Mouse (Mus musculus) limb, embryonic 14.5 days (tissue): ENCODE data around the gene Ccnk. TPM values are rescaled to one million over a fixed set of nuclear protein-coding genes. Genes with fewer than 3 reads are reported as not detected.
A peak's percentile ranks its signal among the peaks of the same experiment; 100 is the strongest.

Source experiments
- ATAC-seq: fragments of 200-750 bp; cut with Nextera tagmentation; 2 replicates; pipeline ENCODE4 v1.8.0; 2017; ENCODE audit warnings: low read depth, moderate number of reproducible peaks, moderate TSS enrichment; ENCODE audit not compliant: low FRiP score
- DNase-seq: peaks from one replicate; pipeline ENCODE4 v3.0.0-alpha.2; 2015; ENCODE audit warnings: low spot score
- H3K27ac ChIP-seq: fragments of 300-500 bp; sonication (generic); replicated peaks from 2 replicates; pipeline ENCODE4 v1.5.1; 2014; ENCODE audit warnings: low read depth, mild to moderate bottlenecking, low read length, moderate library complexity, mixed read lengths
- H3K27me3 ChIP-seq: fragments of 300-500 bp; sonication (generic); 2 replicates; pipeline ENCODE4 v1.6.1; 2014; ENCODE audit warnings: low read length, mixed read lengths; ENCODE audit not compliant: control insufficient read depth, insufficient read depth
- H3K36me3 ChIP-seq: fragments of 300-500 bp; sonication (generic); 2 replicates; pipeline ENCODE4 v1.6.1; 2014; ENCODE audit warnings: mild to moderate bottlenecking, low read length, moderate library complexity, mixed read lengths; ENCODE audit not compliant: control insufficient read depth, insufficient read depth
- H3K4me1 ChIP-seq: fragments of 300-500 bp; sonication (generic); 2 replicates; pipeline ENCODE4 v1.6.1; 2014; ENCODE audit warnings: antibody characterized with exemption, low read length, mixed read lengths; ENCODE audit not compliant: control insufficient read depth, insufficient read depth
- H3K4me2 ChIP-seq: fragments of 300-500 bp; sonication (generic); replicated peaks from 2 replicates; pipeline ENCODE4 v1.6.1; 2014; ENCODE audit warnings: low read depth, mild to moderate bottlenecking, low read length, moderate library complexity; ENCODE audit not compliant: severe bottlenecking
- H3K4me3 ChIP-seq: fragments of 300-500 bp; sonication (generic); replicated peaks from 2 replicates; pipeline ENCODE4 v1.5.1; 2014; ENCODE audit warnings: low read length
- H3K9ac ChIP-seq: fragments of 300-500 bp; sonication (generic); 2 replicates; pipeline ENCODE4 v1.6.1; 2014; ENCODE audit warnings: mild to moderate bottlenecking, low read depth, low read length, moderate library complexity; ENCODE audit not compliant: severe bottlenecking
- H3K9me3 ChIP-seq: fragments of 300-500 bp; sonication (generic); 2 replicates; pipeline ENCODE4 v1.6.1; 2016; ENCODE audit warnings: low read length; ENCODE audit not compliant: control insufficient read depth
- POLR2A ChIP-seq: fragments of 200-500 bp; IDR thresholded peaks from 2 replicates; pipeline ENCODE4 v1.8.0; 2012; ENCODE audit warnings: inconsistent platforms, mild to moderate bottlenecking, moderate library complexity, borderline replicate concordance; ENCODE audit not compliant: insufficient read depth, insufficient read length; ENCODE audit errors: extremely low read depth
- WGBS: fragments of 180-500 bp; shearing (Covaris S2); extraction: QIAGEN DNeasy Blood & Tissue Kit; methylation state at CpG from one replicate; pipeline ENCODE4 v1.1.7; 2014; 5-methylcytosine and 5-hydroxymethylcytosine counted together
- polyA plus RNA-seq, 2 experiments: library from polyadenylated mRNA; depleted of rRNA in 1 of 2; stranded (reverse) in 1 of 2; unstranded in 1 of 2; fragments of >200 nt; fragmentation: Nextera tagmentation in 1 of 2; extraction: Ambion mirVana in 1 of 2; gene quantifications; 2 replicates each; pipeline versions ENCODE4 v1.2.1 to v1.2.3; 2012 to 2014

The Ccnk gene
- polyA plus RNA-seq, 2 experiments, result 6.0 to 37.7 TPM

GRCm38 (mm10) chr12:108217572-108217971, 38.2 kb downstream of the Ccnk start:
- peaks cover 68% of the 10 kb centered on the region for H3K4me1 ChIP-seq
- no peak for ATAC-seq
- no peaks in the 10 kb centered on the region for H3K27me3 ChIP-seq
- no peak overlapping the region for H3K4me3 ChIP-seq
- no peaks in the 10 kb centered on the region for H3K36me3 ChIP-seq
- no peak for DNase-seq
- no peak for TF ChIP-seq POLR2A
- H3K9me3 ChIP-seq, result no peaks in the 10 kb centered on the region
- 72% methylated on average over 4 of the region's 5 CpGs for WGBS
- H3K27ac ChIP-seq, result no peak overlapping the region
- H3K4me2 ChIP-seq, result no peak overlapping the region
- no peak overlapping the region for H3K9ac ChIP-seq

DNA sequence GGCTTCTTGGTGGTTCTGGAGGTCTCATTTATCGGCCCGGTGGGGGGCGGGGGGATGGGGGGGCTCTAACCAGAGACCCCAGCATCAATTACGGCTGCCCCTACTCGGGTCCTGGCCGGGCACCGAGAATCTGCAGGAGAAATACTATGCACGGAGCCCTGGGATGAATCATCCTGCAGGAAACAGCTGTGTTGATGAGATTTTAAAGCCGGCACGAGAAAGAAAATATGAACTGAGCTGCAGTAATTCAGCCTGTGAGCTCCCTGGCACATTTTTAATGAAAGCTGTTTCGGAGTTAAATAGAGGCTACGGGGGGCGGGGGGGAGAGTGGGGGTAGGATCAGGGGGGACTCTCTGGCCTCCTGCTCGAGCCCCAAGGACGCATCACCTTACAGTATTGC, 39.8 kb downstream of the Ccnk start:
- H3K9me3 ChIP-seq, result no peaks in the 10 kb centered on the region
- H3K4me2 ChIP-seq, result peak overlapping the region; percentile 36
- peaks cover 60% of the 10 kb centered on the region for H3K4me1 ChIP-seq
- H3K9ac ChIP-seq, result peak overlapping the region; percentile 39; the same call in 1 of the 2 replicates
- H3K36me3 ChIP-seq, result no peaks in the 10 kb centered on the region
- WGBS, result 13% methylated on average over 15 of the region's 15 CpGs
- H3K27ac ChIP-seq, result peak overlapping the region; percentile 79
- ATAC-seq, result peak; percentile 31
- no peak for TF ChIP-seq POLR2A
- no peak for DNase-seq
- no peak overlapping the region for H3K4me3 ChIP-seq
- H3K27me3 ChIP-seq, result no peaks in the 10 kb centered on the region

DNA sequence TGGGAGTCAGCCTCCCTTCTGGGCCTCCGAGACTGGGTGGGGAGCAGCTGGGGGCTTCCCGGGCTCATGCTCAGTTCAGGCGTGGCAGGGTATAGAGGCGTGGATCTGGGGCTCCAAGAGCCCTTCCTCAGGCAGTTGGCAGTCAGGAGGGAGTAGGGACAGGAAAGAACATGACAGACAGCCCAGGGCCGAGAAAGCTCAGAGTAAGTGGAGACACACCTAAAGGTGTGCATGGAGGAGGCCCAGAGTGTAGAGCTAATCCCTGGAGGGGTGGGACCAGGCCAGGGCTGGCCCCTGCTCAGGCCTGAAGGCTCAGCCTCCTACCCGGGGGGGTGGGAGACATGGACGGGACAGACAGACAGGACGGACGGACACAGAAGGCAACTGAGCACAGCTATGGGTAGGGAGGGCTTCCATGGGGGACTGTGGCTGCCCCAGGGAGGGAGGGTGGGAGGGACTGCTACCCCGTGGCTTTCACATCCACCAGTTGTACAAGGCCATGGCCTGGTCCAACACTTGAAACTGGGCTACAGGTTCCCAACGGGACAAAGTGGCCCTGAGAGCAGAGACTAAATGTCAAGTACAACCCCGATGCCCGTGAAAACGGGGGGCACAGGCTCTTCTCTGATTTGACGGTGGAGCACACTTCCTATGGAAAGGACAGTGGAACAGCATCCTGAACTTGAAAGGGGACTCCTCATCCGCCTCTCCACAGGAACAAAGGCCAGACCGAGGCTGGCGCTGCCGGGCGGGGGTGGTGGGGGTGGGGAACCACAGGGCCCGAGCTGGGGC, 40.6 kb downstream of the Ccnk start:
- Histone ChIP-seq H3K9me3 (no peaks in the 10 kb centered on the region), H3K4me3 (no peak overlapping the region), H3K27me3 (no peaks in the 10 kb centered on the region), H3K4me1 (peaks cover 62% of the 10 kb centered on the region), H3K9ac (peak overlapping the region; percentile 6; the same call in 1 of the 2 replicates), H3K4me2 (peak overlapping the region; percentile 36), H3K27ac (peak overlapping the region; percentile 79), H3K36me3 (no peaks in the 10 kb centered on the region)
- TF ChIP-seq POLR2A, result no peak
- WGBS, result 63% methylated on average over 21 of the region's 21 CpGs
- ATAC-seq (no peak), DNase-seq (no peak)

DNA sequence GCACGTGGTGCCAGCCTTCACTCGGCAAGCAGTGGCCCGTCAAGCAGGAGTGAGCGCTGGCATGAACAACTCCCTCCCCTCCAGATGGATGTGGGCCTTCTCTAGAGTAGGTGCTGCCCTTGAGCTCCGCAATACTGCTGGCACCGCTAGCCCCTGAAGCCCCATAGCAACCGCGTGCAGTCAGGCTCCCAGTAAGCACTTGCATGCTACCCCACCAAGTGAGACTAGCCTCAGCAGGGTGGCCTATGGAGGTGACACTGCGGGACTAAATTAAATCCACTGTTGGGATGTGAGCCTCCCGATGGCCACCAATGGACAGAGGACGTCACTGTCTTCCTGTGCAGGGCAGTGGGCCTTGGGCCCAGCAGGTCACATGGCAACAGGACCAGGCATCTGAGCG, 41.2 kb downstream of the Ccnk start:
- H3K27ac ChIP-seq, result no peak overlapping the region
- peaks cover 59% of the 10 kb centered on the region for H3K4me1 ChIP-seq
- H3K9me3 ChIP-seq, result no peaks in the 10 kb centered on the region
- H3K4me2 ChIP-seq, result no peak overlapping the region
- TF ChIP-seq POLR2A, result no peak
- H3K36me3 ChIP-seq, result no peaks in the 10 kb centered on the region
- H3K9ac ChIP-seq, result no peak overlapping the region
- H3K27me3 ChIP-seq, result no peaks in the 10 kb centered on the region
- WGBS, result 69% methylated on average over 12 of the region's 12 CpGs
- ATAC-seq, result no peak
- no peak overlapping the region for H3K4me3 ChIP-seq
- DNase-seq, result no peak

- H3K9ac ChIP-seq, result no peak overlapping the region
- no peak overlapping the region for H3K4me3 ChIP-seq
- no peak overlapping the region for H3K27ac ChIP-seq
- no peaks in the 10 kb centered on the region for H3K9me3 ChIP-seq
- no peak for TF ChIP-seq POLR2A
- H3K36me3 ChIP-seq, result no peaks in the 10 kb centered on the region
- H3K4me1 ChIP-seq, result peaks cover 65% of the 10 kb centered on the region
- no peak overlapping the region for H3K4me2 ChIP-seq
- 53% methylated on average over 10 of the region's 10 CpGs for WGBS
- ATAC-seq, result no peak
- DNase-seq, result no peak
- H3K27me3 ChIP-seq, result no peaks in the 10 kb centered on the region
These were observed 41.8 kb downstream of the Ccnk start for GRCm38 (mm10) chr12:108221206-108221605.

GRCm38 (mm10) chr12:108221712-108222111, 42.3 kb downstream of the Ccnk start:
- no peak overlapping the region for H3K4me3 ChIP-seq
- no peak overlapping the region for H3K4me2 ChIP-seq
- TF ChIP-seq POLR2A, result no peak
- H3K36me3 ChIP-seq, result no peaks in the 10 kb centered on the region
- H3K9ac ChIP-seq, result no peak overlapping the region
- no peak for DNase-seq
- H3K27me3 ChIP-seq, result no peaks in the 10 kb centered on the region
- no peak for ATAC-seq
- 87% methylated on average over 7 of the region's 7 CpGs for WGBS
- no peaks in the 10 kb centered on the region for H3K9me3 ChIP-seq
- H3K4me1 ChIP-seq, result peaks cover 64% of the 10 kb centered on the region
- H3K27ac ChIP-seq, result no peak overlapping the region
